Mouse (Mus musculus) lung, postnatal 0 days (tissue): ENCODE measurements at regions not wholly inside any gene's neighbourhood (a gene's known extent, or its start where the extent isn't known, plus 50 kb on each side); places are given as distances from the start of the nearest gene placed in this dataset.

Experiments used
- CTCF ChIP-seq: IDR thresholded peaks from 2 replicates; pipeline ENCODE4 v1.5.1; 2016; ENCODE audit warnings: antibody characterized with exemption, mild to moderate bottlenecking
- EP300 ChIP-seq: IDR thresholded peaks from 2 replicates; pipeline ENCODE4 v1.6.1; 2016; ENCODE audit warnings: antibody characterized with exemption, mild to moderate bottlenecking, control low read depth

GRCm38 (mm10) chr2:129896696-129897095 is 96.4 kb downstream of the Stk35 start:
- TF ChIP-seq CTCF = no peak
- no peak for TF ChIP-seq EP300
